Mouse (Mus musculus) hindbrain, embryonic 15.5 days (tissue): ENCODE results near the gene Btbd1. TPM values are rescaled to one million over a fixed set of nuclear protein-coding genes. Genes with fewer than 3 reads are reported as not detected.

ENCODE experiments used
- ATAC-seq: fragments of 200-750 bp; cut with Nextera tagmentation; 2 replicates; pipeline ENCODE4 v1.8.0; 2017; ENCODE audit warnings: low read depth, moderate number of reproducible peaks, moderate TSS enrichment; ENCODE audit not compliant: low FRiP score
- H3K27ac ChIP-seq: fragments of 300-500 bp; sonication (generic); replicated peaks from 2 replicates; pipeline ENCODE4 v1.5.1; 2015; ENCODE audit warnings: mild to moderate bottlenecking, inconsistent platforms
- H3K27me3 ChIP-seq: fragments of 300-500 bp; sonication (generic); 2 replicates; pipeline ENCODE4 v1.6.1; 2015; ENCODE audit warnings: control low read depth, inconsistent platforms
- H3K36me3 ChIP-seq: fragments of 300-500 bp; sonication (generic); 2 replicates; pipeline ENCODE4 v1.6.1; 2015; ENCODE audit warnings: control low read depth, inconsistent platforms
- H3K4me1 ChIP-seq: fragments of 300-500 bp; sonication (generic); replicated peaks from 2 replicates; pipeline ENCODE4 v1.6.1; 2015; ENCODE audit warnings: control low read depth, inconsistent platforms
- H3K4me2 ChIP-seq: fragments of 300-500 bp; sonication (generic); 2 replicates; pipeline ENCODE4 v1.6.1; 2015; ENCODE audit warnings: moderate library complexity, mild to moderate bottlenecking, inconsistent platforms
- H3K4me3 ChIP-seq: fragments of 300-500 bp; sonication (generic); 2 replicates; pipeline ENCODE4 v1.5.1; 2015; ENCODE audit warnings: mild to moderate bottlenecking, inconsistent platforms
- H3K9ac ChIP-seq: fragments of 300-500 bp; sonication (generic); 2 replicates; pipeline ENCODE4 v1.6.1; 2015; ENCODE audit warnings: inconsistent platforms
- H3K9me3 ChIP-seq: fragments of 300-500 bp; sonication (generic); 2 replicates; pipeline ENCODE4 v1.6.1; 2016; ENCODE audit warnings: control low read depth, inconsistent platforms
- WGBS: fragments of 180-500 bp; shearing (Covaris S2); methylation state at CpG from one replicate; pipeline ENCODE4 v1.1.7; 2015; 5-methylcytosine and 5-hydroxymethylcytosine counted together
- polyA plus RNA-seq: library from polyadenylated mRNA; unstranded; fragments of >200 nt; fragmentation: Nextera tagmentation; extraction: Ambion mirVana; gene quantifications from 2 replicates; pipeline ENCODE4 v1.2.1, GENCODE M21; 2015

The Btbd1 gene
- 90.5 and 93.8 TPM in 2 replicates for polyA plus RNA-seq

DNA sequence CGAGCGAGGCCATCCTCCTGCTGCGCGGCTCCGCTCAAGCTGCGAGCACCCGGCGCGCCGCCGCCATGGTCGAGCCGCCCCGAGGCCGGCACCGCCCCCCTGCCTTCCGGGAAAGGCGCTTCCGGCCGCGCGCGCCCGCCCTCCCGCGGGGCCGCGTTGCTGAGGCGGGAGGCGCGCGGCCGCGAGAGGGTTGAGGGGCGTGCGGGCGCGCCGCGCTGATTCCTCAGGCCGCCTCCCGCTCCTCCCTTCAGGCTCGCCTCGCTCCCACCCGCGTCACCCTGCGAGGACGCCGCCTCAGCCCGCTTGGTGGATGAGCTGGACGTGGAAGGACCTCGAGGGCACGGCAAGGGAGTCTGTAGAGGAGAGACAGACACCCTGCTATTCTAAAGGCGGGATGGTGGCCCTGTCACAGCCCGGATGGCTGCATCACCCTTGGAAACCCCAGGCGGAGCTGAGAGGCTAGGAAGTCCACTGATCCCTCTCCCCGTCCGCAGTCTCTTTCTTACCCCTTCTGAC is at the start of gene Btbd1:
Btbd1 (minus strand) TSS at position 53 of the 516 bp plus-strand sequence.
- Histone ChIP-seq H3K36me3 (no peaks in the 10 kb centered on the region), H3K4me1 (peaks cover 42% of the 10 kb centered on the region), H3K27ac (peak within 1 kb of the TSS; percentile 98), H3K27me3 (no peaks in the 10 kb centered on the region), H3K9me3 (no peaks in the 10 kb centered on the region), H3K4me3 (peak within 1 kb of the TSS; percentile 92), H3K4me2 (peak within 1 kb of the TSS; percentile 67), H3K9ac (peak within 1 kb of the TSS; percentile 95)
- under 1% methylated on average over 57 of the region's 58 CpGs for WGBS
- peak; percentile 90 for ATAC-seq

GRCm38 (mm10) chr7:81875372-81875771 is 46.1 kb upstream of the Btbd1 start:
- no peaks in the 10 kb centered on the region for H3K36me3 ChIP-seq
- no peak overlapping the region; the same call in 1 of the 2 replicates for H3K27ac ChIP-seq
- H3K4me1 ChIP-seq, result 0 out of 2 replicates have a peak, but pooled peaks cover 2% of the 10 kb centered on the region
- no peaks in the 10 kb centered on the region for H3K27me3 ChIP-seq
- no peaks in the 10 kb centered on the region for H3K9me3 ChIP-seq
- H3K4me3 ChIP-seq, result no peak overlapping the region
- WGBS, result 79% methylated on average over 9 of the region's 9 CpGs
- no peak for ATAC-seq
- no peak overlapping the region for H3K9ac ChIP-seq
- H3K4me2 ChIP-seq, result no peak overlapping the region

- Histone ChIP-seq H3K36me3 (no peaks in the 10 kb centered on the region), H3K4me1 (0 out of 2 replicates have a peak, but pooled peaks cover 2% of the 10 kb centered on the region), H3K9me3 (no peaks in the 10 kb centered on the region), H3K27me3 (no peaks in the 10 kb centered on the region), H3K4me2 (no peak overlapping the region), H3K4me3 (no peak overlapping the region), H3K27ac (no peak overlapping the region), H3K9ac (no peak overlapping the region)
- WGBS, result 61% methylated on average over 6 of the region's 6 CpGs
- ATAC-seq, result no peak
Observed at GRCm38 (mm10) chr7:81874636-81875035, 45.4 kb upstream of the Btbd1 start.

DNA sequence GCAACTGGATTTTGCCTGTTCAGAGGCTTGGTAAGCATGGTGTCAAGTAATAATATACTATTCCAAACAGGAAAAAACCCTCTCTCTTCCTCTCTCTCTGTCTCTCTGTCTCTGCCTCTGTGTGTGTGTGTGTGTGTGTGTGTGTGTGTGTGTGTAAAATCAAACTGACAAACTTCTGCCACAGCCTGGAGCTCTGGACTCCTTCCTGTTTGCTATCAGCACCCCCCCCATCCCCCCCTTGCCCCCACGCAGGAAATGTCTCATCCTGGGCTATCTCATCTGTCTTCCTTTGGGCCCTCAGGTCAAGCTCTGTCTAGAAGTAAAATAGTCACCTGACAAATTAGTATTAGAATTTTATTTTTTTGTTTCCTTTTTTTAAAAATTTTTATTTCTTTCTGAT is 44.6 kb upstream of the Btbd1 start:
- 0 out of 2 replicates have a peak, but pooled peaks cover 2% of the 10 kb centered on the region for H3K4me1 ChIP-seq
- WGBS, result 59% methylated on average over 1 of the region's 1 CpGs
- no peak for ATAC-seq
- no peak overlapping the region for H3K27ac ChIP-seq
- H3K9ac ChIP-seq, result no peak overlapping the region
- H3K27me3 ChIP-seq, result no peaks in the 10 kb centered on the region
- H3K9me3 ChIP-seq, result no peaks in the 10 kb centered on the region
- H3K4me3 ChIP-seq, result no peak overlapping the region
- H3K36me3 ChIP-seq, result no peaks in the 10 kb centered on the region
- H3K4me2 ChIP-seq, result no peak overlapping the region

GRCm38 (mm10) chr7:81872493-81873013 is 43.3 kb upstream of the Btbd1 start:
- 77% methylated on average over 13 of the region's 13 CpGs for WGBS
- Histone ChIP-seq H3K4me1 (0 out of 2 replicates have a peak, but pooled peaks cover 2% of the 10 kb centered on the region), H3K27me3 (no peaks in the 10 kb centered on the region), H3K27ac (no peak overlapping the region), H3K4me2 (no peak overlapping the region), H3K36me3 (no peaks in the 10 kb centered on the region), H3K9ac (no peak overlapping the region), H3K9me3 (no peaks in the 10 kb centered on the region), H3K4me3 (no peak overlapping the region)
- no peak for ATAC-seq

DNA sequence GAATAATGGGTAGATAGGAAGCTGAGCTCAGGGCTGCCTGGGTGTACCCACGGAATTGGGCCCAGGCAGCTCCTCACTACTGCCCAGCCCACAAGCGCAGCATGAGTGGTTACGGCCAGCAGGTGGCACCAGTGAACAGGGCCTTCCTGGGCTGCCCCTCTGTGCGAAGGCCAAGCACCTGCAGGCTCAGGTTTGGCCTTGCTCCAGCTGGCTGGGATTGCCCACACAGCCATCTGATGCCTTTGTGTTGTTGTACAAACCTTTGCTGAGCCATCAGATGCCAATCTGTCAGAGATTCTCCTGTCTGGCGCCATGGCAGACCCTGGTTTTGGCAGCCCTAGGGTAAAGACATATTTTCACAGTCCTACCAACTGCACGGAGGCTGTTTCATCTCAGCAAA is 38.9 kb upstream of the Btbd1 start:
- H3K9ac ChIP-seq, result no peak overlapping the region
- no peak overlapping the region for H3K4me3 ChIP-seq
- no peaks in the 10 kb centered on the region for H3K9me3 ChIP-seq
- no peaks in the 10 kb centered on the region for H3K4me1 ChIP-seq
- no peak overlapping the region for H3K27ac ChIP-seq
- H3K4me2 ChIP-seq, result no peak overlapping the region
- peak; percentile 69 for ATAC-seq
- WGBS, result 20% methylated on average over 6 of the region's 6 CpGs
- no peaks in the 10 kb centered on the region for H3K36me3 ChIP-seq
- no peaks in the 10 kb centered on the region for H3K27me3 ChIP-seq

GRCm38 (mm10) chr7:81867231-81867930 is 38.1 kb upstream of the Btbd1 start:
- Histone ChIP-seq H3K36me3 (no peaks in the 10 kb centered on the region), H3K27ac (no peak overlapping the region), H3K4me3 (no peak overlapping the region), H3K27me3 (no peaks in the 10 kb centered on the region), H3K9me3 (no peaks in the 10 kb centered on the region), H3K4me1 (no peaks in the 10 kb centered on the region), H3K9ac (no peak overlapping the region), H3K4me2 (no peak overlapping the region)
- 89% methylated on average over 9 of the region's 9 CpGs for WGBS
- ATAC-seq, result no peak

DNA sequence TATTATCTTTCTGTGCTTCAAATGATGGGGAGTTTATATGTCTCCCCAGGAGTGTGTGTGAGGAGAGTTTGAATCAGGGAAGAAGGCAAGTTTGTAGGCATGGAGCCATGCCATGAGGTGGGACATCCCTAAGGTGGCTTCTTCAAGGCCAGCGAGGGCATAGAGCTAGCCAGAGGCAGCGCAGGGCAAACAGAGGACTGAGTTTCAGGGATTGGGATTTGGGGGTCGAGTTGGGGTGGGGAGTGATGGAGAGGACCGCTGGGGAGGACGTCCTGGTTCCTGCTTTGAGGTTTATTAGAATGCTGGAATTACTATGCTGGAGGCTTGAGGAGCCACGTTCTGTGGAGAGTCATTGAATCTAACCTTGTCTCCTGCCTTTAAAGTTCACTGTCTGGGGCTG is 36.7 kb upstream of the Btbd1 start:
- Histone ChIP-seq H3K9ac (no peak overlapping the region), H3K36me3 (no peaks in the 10 kb centered on the region), H3K4me3 (no peak overlapping the region), H3K27ac (no peak overlapping the region), H3K9me3 (no peaks in the 10 kb centered on the region), H3K27me3 (no peaks in the 10 kb centered on the region), H3K4me1 (no peaks in the 10 kb centered on the region; the same call in 1 of the 2 replicates), H3K4me2 (no peak overlapping the region)
- WGBS, result 94% methylated on average over 6 of the region's 6 CpGs
- no peak for ATAC-seq

- Histone ChIP-seq H3K27ac (no peak overlapping the region), H3K4me1 (peaks cover 11% of the 10 kb centered on the region), H3K9ac (no peak overlapping the region), H3K4me3 (no peak overlapping the region), H3K27me3 (0 out of 2 replicates have a peak, but pooled peaks cover 5% of the 10 kb centered on the region), H3K4me2 (no peak overlapping the region), H3K9me3 (no peaks in the 10 kb centered on the region), H3K36me3 (no peaks in the 10 kb centered on the region)
- no peak for ATAC-seq
- WGBS, result 88% methylated on average over 6 of the region's 6 CpGs
Observed at GRCm38 (mm10) chr7:81864552-81864951, 35.3 kb upstream of the Btbd1 start.

DNA sequence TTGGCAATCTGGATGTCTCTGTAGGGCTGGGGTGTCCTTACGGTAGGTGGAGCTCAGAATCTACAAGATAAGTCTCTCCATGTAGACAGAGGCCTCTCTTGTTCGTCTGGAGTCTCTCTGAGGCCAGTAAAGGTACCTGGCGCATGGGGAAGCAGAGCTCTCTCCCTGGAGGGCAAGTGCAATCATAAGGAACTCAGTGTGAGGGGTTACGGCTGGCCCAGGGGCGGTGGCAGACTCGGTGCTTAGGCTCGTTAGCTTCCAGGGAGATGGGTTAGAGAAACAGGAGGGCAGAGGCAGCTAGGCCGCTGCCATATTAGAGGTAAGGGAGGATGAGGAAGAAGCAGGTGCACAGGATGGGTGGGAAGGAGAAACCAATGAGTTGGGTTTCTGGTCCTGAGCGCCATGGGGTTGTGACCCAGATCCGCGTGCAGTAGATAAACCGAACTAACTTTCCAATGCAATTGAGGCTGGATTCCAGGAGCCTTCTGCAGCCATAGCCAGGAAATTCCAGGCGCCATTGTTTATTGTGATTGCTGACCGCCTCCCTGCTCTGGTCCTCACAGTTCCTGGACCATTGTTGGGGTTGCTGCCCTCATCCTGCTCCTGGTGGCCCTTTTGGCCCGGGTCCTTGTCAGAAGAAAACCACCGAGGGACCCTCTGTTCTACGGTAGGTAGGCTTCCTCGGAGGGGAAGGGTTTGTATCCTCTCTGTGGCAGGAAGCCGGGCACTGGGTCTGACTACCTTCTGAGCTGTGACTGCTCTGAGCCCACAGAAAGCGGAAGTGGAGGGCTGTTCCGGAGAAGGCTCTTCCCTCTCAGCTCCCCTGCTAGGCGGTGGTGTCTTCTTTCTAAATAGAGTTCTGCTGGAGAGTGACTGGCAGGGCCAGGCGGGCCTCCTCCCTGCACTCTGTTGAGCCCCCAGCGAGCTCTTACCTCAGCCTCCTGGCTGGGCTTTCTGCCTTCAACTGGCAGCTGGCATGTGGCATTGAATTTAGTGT is 33.7 kb upstream of the Btbd1 start:
- H3K4me2 ChIP-seq, result no peak overlapping the region
- H3K9me3 ChIP-seq, result no peaks in the 10 kb centered on the region
- WGBS, result 75% methylated on average over 24 of the region's 24 CpGs
- peaks cover 23% of the 10 kb centered on the region for H3K4me1 ChIP-seq
- no peak overlapping the region for H3K4me3 ChIP-seq
- no peak overlapping the region for H3K27ac ChIP-seq
- no peak overlapping the region for H3K9ac ChIP-seq
- no peak for ATAC-seq
- H3K36me3 ChIP-seq, result no peaks in the 10 kb centered on the region
- H3K27me3 ChIP-seq, result 0 out of 2 replicates have a peak, but pooled peaks cover 5% of the 10 kb centered on the region

GRCm38 (mm10) chr7:81861921-81862320 is 32.7 kb upstream of the Btbd1 start:
- Histone ChIP-seq H3K27me3 (peaks cover 5% of the 10 kb centered on the region; the same call in 1 of the 2 replicates), H3K4me1 (peaks cover 23% of the 10 kb centered on the region), H3K4me3 (no peak overlapping the region), H3K36me3 (no peaks in the 10 kb centered on the region), H3K4me2 (no peak overlapping the region), H3K9me3 (no peaks in the 10 kb centered on the region), H3K9ac (no peak overlapping the region), H3K27ac (no peak overlapping the region)
- ATAC-seq, result no peak
- WGBS, result 78% methylated on average over 4 of the region's 4 CpGs
